Mouse (Mus musculus) neural tube, embryonic 11.5 days (tissue): ENCODE data around the gene Pigq. TPM values are rescaled to one million over a fixed set of nuclear protein-coding genes. Genes with fewer than 3 reads are reported as not detected.

Source experiments
- ATAC-seq: fragments of 200-750 bp; cut with Nextera tagmentation; 2 replicates; pipeline ENCODE4 v1.8.0; 2017; ENCODE audit warnings: moderate number of reproducible peaks, mild to moderate bottlenecking, moderate TSS enrichment, moderate library complexity; ENCODE audit not compliant: insufficient read depth, low FRiP score, low TSS enrichment
- DNase-seq: peaks from one replicate; pipeline ENCODE4 v3.0.0-alpha.2; 2015; ENCODE audit warnings: low spot score
- H3K27ac ChIP-seq: fragments of 300-500 bp; sonication (generic); 2 replicates; pipeline ENCODE4 v1.5.1; 2014; ENCODE audit warnings: low read depth, mild to moderate bottlenecking, low read length
- H3K27me3 ChIP-seq: fragments of 300-500 bp; sonication (generic); 2 replicates; pipeline ENCODE4 v1.6.1; 2014; ENCODE audit warnings: mild to moderate bottlenecking, low read length, mixed read lengths; ENCODE audit not compliant: control insufficient read depth, insufficient read depth
- H3K36me3 ChIP-seq: fragments of 300-500 bp; sonication (generic); 2 replicates; pipeline ENCODE4 v1.6.1; 2014; ENCODE audit warnings: mild to moderate bottlenecking, low read length, moderate library complexity, mixed read lengths; ENCODE audit not compliant: control insufficient read depth, insufficient read depth
- H3K4me1 ChIP-seq: fragments of 300-500 bp; sonication (generic); 2 replicates; pipeline ENCODE4 v1.6.1; 2014; ENCODE audit warnings: low read length, mixed read lengths; ENCODE audit not compliant: control insufficient read depth, insufficient read depth
- H3K4me2 ChIP-seq: fragments of 300-500 bp; sonication (generic); 2 replicates; pipeline ENCODE4 v1.6.1; 2014; ENCODE audit warnings: low read depth, mild to moderate bottlenecking, moderate library complexity
- H3K4me3 ChIP-seq: fragments of 300-500 bp; sonication (generic); 2 replicates; pipeline ENCODE4 v1.5.1; 2014; ENCODE audit warnings: low read depth, low read length
- H3K9ac ChIP-seq: fragments of 300-500 bp; sonication (generic); 2 replicates; pipeline ENCODE4 v1.6.1; 2014; ENCODE audit warnings: mild to moderate bottlenecking, low read length
- H3K9me3 ChIP-seq: fragments of 300-500 bp; sonication (generic); 2 replicates; pipeline ENCODE4 v1.6.1; 2016; ENCODE audit warnings: low read length; ENCODE audit not compliant: control insufficient read depth
- WGBS: fragments of 180-500 bp; shearing (Covaris S2); extraction: QIAGEN DNeasy Blood & Tissue Kit; methylation state at CpG from one replicate; pipeline ENCODE4 v1.1.7; 2014; 5-methylcytosine and 5-hydroxymethylcytosine counted together
- polyA plus RNA-seq: library from polyadenylated mRNA; unstranded; fragments of >200 nt; fragmentation: Nextera tagmentation; extraction: Ambion mirVana; gene quantifications from 2 replicates; pipeline ENCODE4 v1.2.1, GENCODE M21; 2014

Gene Pigq
- polyA plus RNA-seq, 1 experiment from 2014 or later, result 60.9 TPM

- H3K27me3 ChIP-seq, result peaks cover 3% of the 10 kb centered on the region
- no peak overlapping the region for H3K9ac ChIP-seq
- no peaks in the 10 kb centered on the region for H3K4me1 ChIP-seq
- no peak for DNase-seq
- WGBS, result 68% methylated on average over 9 of the region's 9 CpGs
- H3K36me3 ChIP-seq, result no peaks in the 10 kb centered on the region
- no peak overlapping the region for H3K4me3 ChIP-seq
- no peak for ATAC-seq
- no peak overlapping the region for H3K4me2 ChIP-seq
- no peaks in the 10 kb centered on the region for H3K9me3 ChIP-seq
- no peak overlapping the region for H3K27ac ChIP-seq
Observed at GRCm38 (mm10) chr17:25945517-25946155, 900 bp upstream of the Pigq start.

GRCm38 (mm10) chr17:25943769-25944168, 967 bp downstream of the Pigq start:
- Histone ChIP-seq H3K27me3 (no peaks in the 10 kb centered on the region), H3K36me3 (0 out of 2 replicates have a peak, but pooled peaks cover 2% of the 10 kb centered on the region), H3K4me3 (no peak overlapping the region), H3K9me3 (no peaks in the 10 kb centered on the region), H3K9ac (no peak overlapping the region), H3K4me2 (no peak overlapping the region), H3K27ac (no peak overlapping the region), H3K4me1 (no peaks in the 10 kb centered on the region)
- WGBS, result 71% methylated on average over 9 of the region's 9 CpGs
- DNase-seq, result no peak
- ATAC-seq, result no peak

GRCm38 (mm10) chr17:25943221-25943620, 1.5 kb downstream of the Pigq start:
- DNase-seq (no peak), ATAC-seq (no peak)
- H3K36me3 ChIP-seq, result 0 out of 2 replicates have a peak, but pooled peaks cover 2% of the 10 kb centered on the region
- 86% methylated on average over 3 of the region's 3 CpGs for WGBS
- no peaks in the 10 kb centered on the region for H3K9me3 ChIP-seq
- no peak overlapping the region for H3K4me3 ChIP-seq
- no peak overlapping the region for H3K9ac ChIP-seq
- no peak overlapping the region for H3K27ac ChIP-seq
- H3K4me2 ChIP-seq, result no peak overlapping the region
- H3K27me3 ChIP-seq, result no peaks in the 10 kb centered on the region
- H3K4me1 ChIP-seq, result no peaks in the 10 kb centered on the region

DNA sequence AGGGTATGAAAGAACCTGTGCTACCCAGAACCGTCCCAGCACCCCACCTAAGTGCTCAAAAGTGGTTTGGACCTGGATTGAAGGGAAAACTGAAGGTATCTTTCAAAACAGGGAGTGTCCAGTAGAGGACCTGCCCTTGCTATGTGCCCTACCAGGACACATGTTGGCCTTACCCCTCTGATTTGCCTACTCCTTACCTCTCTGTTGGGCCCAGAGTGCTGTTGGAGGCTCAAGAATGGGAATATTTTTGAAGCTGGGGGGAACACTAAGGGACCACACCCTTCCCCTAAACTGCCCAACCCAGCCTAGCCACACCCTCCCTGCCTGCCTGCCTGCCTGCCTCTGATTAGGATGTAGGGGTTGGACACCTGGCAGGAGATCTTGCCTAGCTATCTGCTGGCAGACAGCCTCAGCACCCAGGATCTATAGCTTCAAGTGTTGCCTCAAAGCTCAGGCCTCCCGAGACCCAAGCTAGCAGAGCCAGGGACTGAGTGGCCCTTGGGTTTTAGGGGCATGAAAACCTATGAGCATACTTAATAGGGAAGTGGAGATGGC, 2.1 kb downstream of the Pigq start:
- Histone ChIP-seq H3K9me3 (no peaks in the 10 kb centered on the region), H3K9ac (peak overlapping the region; percentile 98; the same call in 1 of the 2 replicates), H3K27ac (no peak overlapping the region), H3K36me3 (0 out of 2 replicates have a peak, but pooled peaks cover 2% of the 10 kb centered on the region), H3K4me1 (no peaks in the 10 kb centered on the region), H3K4me3 (no peak overlapping the region), H3K27me3 (no peaks in the 10 kb centered on the region), H3K4me2 (no peak overlapping the region)
- WGBS, result 91% methylated on average over 2 of the region's 2 CpGs
- DNase-seq, result no peak
- no peak for ATAC-seq

GRCm38 (mm10) chr17:25941511-25942241, 3.1 kb downstream of the Pigq start:
- H3K36me3 ChIP-seq, result peaks cover 5% of the 10 kb centered on the region
- H3K9me3 ChIP-seq, result no peaks in the 10 kb centered on the region
- H3K4me3 ChIP-seq, result peak overlapping the region; percentile 84
- 3% methylated on average over 54 of the region's 54 CpGs for WGBS
- H3K9ac ChIP-seq, result peak overlapping the region; percentile 98
- H3K27me3 ChIP-seq, result no peaks in the 10 kb centered on the region
- DNase-seq, result peak; percentile 81
- H3K4me1 ChIP-seq, result no peaks in the 10 kb centered on the region
- ATAC-seq, result peak; percentile 69; the same call in 1 of the 2 replicates
- H3K27ac ChIP-seq, result peak overlapping the region; percentile 79
- H3K4me2 ChIP-seq, result peak overlapping the region; percentile 65

DNA sequence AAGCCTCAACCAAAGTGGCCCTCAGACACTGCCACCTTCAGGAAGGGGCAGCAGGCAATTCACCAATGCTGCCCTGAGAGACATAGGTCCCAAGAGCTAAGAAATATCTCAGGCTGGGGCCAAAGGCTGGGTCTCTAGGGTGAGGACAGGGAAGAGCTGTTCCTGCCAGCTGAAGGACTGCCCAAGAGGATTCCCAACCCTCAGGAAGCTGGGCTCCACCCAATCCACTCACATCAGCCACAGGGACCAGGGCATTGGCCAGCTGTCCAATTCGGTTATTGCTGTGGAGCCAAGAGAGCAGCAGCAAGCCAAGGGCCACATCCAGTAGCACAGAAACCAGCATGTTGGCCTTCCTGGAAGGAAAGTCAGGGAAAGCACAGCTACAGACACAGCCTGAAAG, 10.2 kb downstream of the Pigq start:
- 88% methylated on average over 1 of the region's 1 CpGs for WGBS
- H3K27me3 ChIP-seq, result no peaks in the 10 kb centered on the region
- no peak overlapping the region for H3K4me3 ChIP-seq
- H3K9me3 ChIP-seq, result no peaks in the 10 kb centered on the region
- ATAC-seq, result no peak
- DNase-seq, result no peak
- no peak overlapping the region for H3K9ac ChIP-seq
- H3K4me2 ChIP-seq, result no peak overlapping the region
- H3K27ac ChIP-seq, result no peak overlapping the region
- H3K36me3 ChIP-seq, result peaks cover 24% of the 10 kb centered on the region
- H3K4me1 ChIP-seq, result no peaks in the 10 kb centered on the region

GRCm38 (mm10) chr17:25925348-25925747, 19.4 kb downstream of the Pigq start:
- H3K9ac ChIP-seq, result no peak overlapping the region
- no peak overlapping the region for H3K27ac ChIP-seq
- H3K9me3 ChIP-seq, result no peaks in the 10 kb centered on the region
- H3K27me3 ChIP-seq, result no peaks in the 10 kb centered on the region
- DNase-seq, result peak; percentile 2
- no peak for ATAC-seq
- WGBS, result 75% methylated on average over 2 of the region's 2 CpGs
- no peak overlapping the region for H3K4me3 ChIP-seq
- peaks cover 5% of the 10 kb centered on the region; the same call in 1 of the 2 replicates for H3K4me1 ChIP-seq
- peaks cover 16% of the 10 kb centered on the region for H3K36me3 ChIP-seq
- no peak overlapping the region for H3K4me2 ChIP-seq

DNA sequence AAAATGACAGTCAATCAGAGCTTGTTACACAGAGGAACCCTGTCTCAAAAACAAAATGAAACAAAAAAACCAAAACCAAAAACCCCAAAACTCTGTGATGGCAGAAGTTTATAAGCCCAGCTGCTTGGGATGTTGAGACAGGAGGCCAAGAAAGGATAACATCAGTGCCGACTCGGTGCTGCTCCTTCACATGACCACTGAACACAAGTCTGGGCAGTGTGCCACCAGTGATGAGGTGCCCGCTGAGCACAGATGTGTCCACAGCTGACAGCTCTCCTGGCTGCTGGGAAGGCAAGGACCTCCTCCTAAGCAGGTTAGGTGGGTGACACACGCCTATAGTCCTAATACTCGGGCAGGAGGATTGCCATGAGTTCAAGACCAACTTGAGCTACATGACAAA, 22.6 kb downstream of the Pigq start:
- ATAC-seq, result no peak
- Histone ChIP-seq H3K4me2 (no peak overlapping the region), H3K36me3 (peaks cover 2% of the 10 kb centered on the region; the same call in 1 of the 2 replicates), H3K27me3 (no peaks in the 10 kb centered on the region), H3K4me3 (no peak overlapping the region), H3K9ac (no peak overlapping the region), H3K27ac (no peak overlapping the region), H3K9me3 (no peaks in the 10 kb centered on the region), H3K4me1 (peaks cover 15% of the 10 kb centered on the region)
- WGBS, result 89% methylated on average over 5 of the region's 5 CpGs
- DNase-seq, result peak; percentile 2
